Mouse (Mus musculus) heart, adult 2 months (tissue): ENCODE results near the gene Hpn.

Experiments
- CTCF ChIP-seq: fragments of 200-600 bp; IDR thresholded peaks from 2 replicates; pipeline ENCODE4 v1.8.1; 2022; ENCODE audit warnings: antibody characterized with exemption, mild to moderate bottlenecking, moderate library complexity
- EP300 ChIP-seq: fragments of 200-500 bp; IDR thresholded peaks from 2 replicates; pipeline ENCODE4 v1.6.1; 2011; ENCODE audit warnings: low read depth, low read length, control low read depth; ENCODE audit not compliant: insufficient read depth
- POLR2A ChIP-seq: fragments of 200-500 bp; IDR thresholded peaks from 2 replicates; pipeline ENCODE4 v1.6.1; 2011; ENCODE audit warnings: mild to moderate bottlenecking, low read depth, low read length, control low read depth; ENCODE audit not compliant: insufficient read depth

GRCm38 (mm10) chr7:31049846-31050281 is 65.2 kb downstream of the Hpn start:
- TF ChIP-seq EP300 = no peak
- TF ChIP-seq CTCF = no peak
- no peak for TF ChIP-seq POLR2A
